Mouse (Mus musculus) bone marrow, adult 2 months (tissue): ENCODE results near the gene Cwf19l1. TPM values are rescaled to one million over a fixed set of nuclear protein-coding genes. Genes with fewer than 3 reads are reported as not detected.

Experiments used
- H3K27ac ChIP-seq: fragments of 200-500 bp; 2 replicates; pipeline ENCODE4 v1.5.1; 2012; ENCODE audit warnings: low read depth, mild to moderate bottlenecking, control low read depth, inconsistent platforms, low read length; ENCODE audit not compliant: control insufficient read depth, poor library complexity, insufficient read depth
- H3K4me1 ChIP-seq: fragments of 200-500 bp; 2 replicates; pipeline ENCODE4 v1.6.1; 2011; ENCODE audit warnings: low read length; ENCODE audit not compliant: control insufficient read depth, insufficient read depth
- H3K4me3 ChIP-seq: fragments of 200-500 bp; replicated peaks from 2 replicates; pipeline ENCODE3; 2011; ENCODE audit warnings: mild to moderate bottlenecking, low read depth, low read length, control low read depth; ENCODE audit not compliant: control insufficient read depth
- CTCF ChIP-seq: fragments of 200-500 bp; IDR thresholded peaks from 2 replicates; pipeline ENCODE4 v1.5.1; 2011; ENCODE audit warnings: low read length, control low read depth; ENCODE audit not compliant: control insufficient read depth, insufficient read depth
- POLR2A ChIP-seq: fragments of 200-500 bp; IDR thresholded peaks from 2 replicates; pipeline ENCODE4 v1.6.1; 2011; ENCODE audit warnings: low read depth, mild to moderate bottlenecking, control low read depth, low read length, borderline replicate concordance; ENCODE audit not compliant: control insufficient read depth
- WGBS: fragments of 180-500 bp; shearing (Covaris S2); methylation state at CpG from one replicate; pipeline ENCODE4 v1.1.7; 2018; 5-methylcytosine and 5-hydroxymethylcytosine counted together
- polyA plus RNA-seq: library from polyadenylated mRNA; stranded (reverse); fragments of >200 nt; gene quantifications from 2 replicates; pipeline ENCODE4 v1.2.4, GENCODE M21; 2011; ENCODE audit warnings: low replicate concordance; ENCODE audit not compliant: missing spikeins, insufficient read depth, insufficient read length

The Cwf19l1 gene
- polyA plus RNA-seq, 1 experiment = 22.6 TPM

GRCm38 (mm10) chr19:44077024-44077423, 58.7 kb downstream of the Cwf19l1 start:
- H3K4me1 ChIP-seq = no peaks in the 10 kb centered on the region
- WGBS = 75% methylated on average over 4 of the region's 4 CpGs
- no peak for TF ChIP-seq POLR2A
- no peak for TF ChIP-seq CTCF
- H3K4me3 ChIP-seq = no peak overlapping the region
- H3K27ac ChIP-seq = no peak overlapping the region

GRCm38 (mm10) chr19:44076457-44076856, 59.2 kb downstream of the Cwf19l1 start:
- TF ChIP-seq POLR2A (no peak), CTCF (no peak)
- H3K27ac ChIP-seq = no peak overlapping the region
- WGBS = 92% methylated on average over 9 of the region's 9 CpGs
- H3K4me3 ChIP-seq = no peak overlapping the region
- no peaks in the 10 kb centered on the region for H3K4me1 ChIP-seq

GRCm38 (mm10) chr19:44074986-44075385, 60.7 kb downstream of the Cwf19l1 start:
- H3K27ac ChIP-seq = no peak overlapping the region
- 81% methylated on average over 11 of the region's 11 CpGs for WGBS

GRCm38 (mm10) chr19:44071166-44071565, 64.5 kb downstream of the Cwf19l1 start:
- TF ChIP-seq POLR2A (no peak), CTCF (no peak)
- Histone ChIP-seq H3K4me3 (no peak overlapping the region), H3K27ac (no peak overlapping the region), H3K4me1 (peaks cover 1% of the 10 kb centered on the region)
- 87% methylated on average over 5 of the region's 5 CpGs for WGBS

More at GRCm38 (mm10) chr19:44074986-44075385, 60.7 kb downstream of the Cwf19l1 start:
- Histone ChIP-seq H3K4me3 (no peak overlapping the region), H3K4me1 (no peaks in the 10 kb centered on the region)
- no peak for TF ChIP-seq CTCF
- TF ChIP-seq POLR2A = no peak

GRCm38 (mm10) chr19:44069914-44070232, 65.8 kb downstream of the Cwf19l1 start:
- H3K4me3 ChIP-seq = peak overlapping the region; percentile 94
- peaks cover 2% of the 10 kb centered on the region for H3K4me1 ChIP-seq
- peak overlapping the region; percentile 95 for H3K27ac ChIP-seq
- 7% methylated on average over 4 of the region's 4 CpGs for WGBS
- TF ChIP-seq CTCF = no peak
- no peak for TF ChIP-seq POLR2A

DNA sequence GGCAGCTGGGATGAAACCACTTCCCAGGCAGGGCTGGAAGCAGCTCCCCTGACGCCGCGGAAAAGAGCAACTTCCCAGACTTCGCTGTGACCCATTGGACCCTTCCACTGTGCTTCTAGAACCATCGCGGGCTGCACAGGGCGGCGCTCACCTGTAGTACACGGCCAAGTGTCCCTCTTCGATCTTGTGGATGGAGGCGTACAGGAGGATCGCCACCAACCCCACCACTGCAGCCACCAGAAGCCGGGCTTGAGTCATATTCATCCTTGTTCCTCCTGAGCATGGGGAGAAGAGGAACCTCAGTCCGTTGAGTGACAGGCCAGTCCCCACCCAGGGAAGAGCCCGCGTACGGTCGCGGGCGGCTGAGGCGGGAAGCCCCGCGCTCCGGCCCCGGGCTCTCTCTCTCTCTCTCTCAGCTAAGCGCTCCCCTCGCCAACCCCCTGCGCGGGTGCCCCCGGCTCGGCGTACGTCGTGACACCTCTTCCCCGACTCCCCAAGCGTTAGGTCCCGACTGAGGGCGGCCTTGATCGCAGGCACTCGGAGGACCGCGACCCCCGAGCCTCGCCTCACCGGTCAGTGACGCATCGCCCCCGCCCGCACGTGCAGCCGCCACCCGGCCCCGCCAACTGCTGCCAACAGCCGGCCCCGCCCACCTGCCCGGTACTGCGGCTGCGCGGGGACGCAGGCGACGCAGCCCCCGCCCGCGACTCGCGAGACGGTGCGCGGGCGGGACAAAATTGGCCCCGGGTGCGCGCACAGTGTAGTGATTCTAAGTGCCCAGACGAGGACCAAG, 66.4 kb downstream of the Cwf19l1 start, which contains the start of gene Erlin1:
TSS of gene Erlin1 (minus strand) at position 665 of the 793 bp plus-strand sequence.
- Histone ChIP-seq H3K27ac (peak within 1 kb of the TSS; percentile 95), H3K4me3 (peak within 1 kb of the TSS; percentile 94), H3K4me1 (peaks cover 2% of the 10 kb centered on the region)
- TF ChIP-seq CTCF = no peak
- peak; percentile 30; the same call in 1 of the 2 replicates for TF ChIP-seq POLR2A
- under 1% methylated on average over 75 of the region's 75 CpGs for WGBS

DNA sequence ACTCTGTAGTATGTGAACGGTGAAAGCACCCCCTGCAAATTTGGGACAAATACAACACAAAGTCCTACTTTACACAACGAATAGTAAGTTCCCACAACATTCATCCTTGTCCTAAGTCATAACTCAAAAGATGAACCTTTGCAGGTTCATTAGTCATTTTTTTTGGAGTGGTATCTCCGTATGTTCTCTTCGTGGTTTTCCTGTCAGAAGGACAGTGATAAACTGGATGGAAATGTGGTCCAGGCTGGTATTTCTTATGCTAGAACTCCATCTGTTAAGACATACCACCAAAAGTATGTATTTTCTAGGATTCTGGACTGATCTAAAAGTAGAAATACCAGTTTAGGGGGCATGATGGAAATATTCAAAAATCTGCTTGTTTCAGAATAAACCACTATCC, 67.4 kb downstream of the Cwf19l1 start:
- 34% methylated on average over 4 of the region's 4 CpGs for WGBS
- Histone ChIP-seq H3K4me1 (peaks cover 2% of the 10 kb centered on the region), H3K27ac (no peak overlapping the region), H3K4me3 (no peak overlapping the region)
- no peak for TF ChIP-seq CTCF

DNA sequence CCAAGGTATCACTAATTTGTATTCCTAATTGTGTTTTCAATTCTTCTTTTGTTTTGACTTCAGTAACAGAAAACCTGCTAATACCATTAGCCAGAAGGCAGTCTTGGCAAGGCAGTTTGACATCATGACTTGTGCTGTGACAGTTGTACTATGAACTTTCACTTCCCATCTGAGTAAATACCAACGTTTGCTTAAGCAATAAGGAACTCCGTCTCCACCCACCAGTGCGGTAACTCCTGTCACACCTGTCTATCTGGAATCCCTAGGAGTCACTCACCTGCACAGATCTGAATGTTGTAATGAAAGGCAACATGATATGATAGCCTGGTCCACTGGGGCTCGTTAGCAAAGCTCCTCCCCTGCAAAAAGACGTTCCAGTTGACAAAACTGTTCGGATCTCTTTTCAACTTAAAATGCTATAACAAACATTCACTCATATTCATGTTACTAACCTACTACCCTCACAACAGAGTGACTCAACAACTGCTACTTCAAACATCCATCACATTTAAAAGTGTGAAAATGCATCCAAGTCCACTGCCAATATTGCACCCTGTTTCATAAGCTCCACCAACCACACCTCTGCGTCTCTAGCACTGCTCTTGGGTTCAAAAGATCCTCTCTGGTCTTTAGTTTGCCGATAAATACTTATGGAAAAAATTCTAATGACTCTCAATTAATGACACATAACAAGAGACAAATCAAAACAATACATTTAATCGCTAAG, 68.2 kb downstream of the Cwf19l1 start:
- H3K27ac ChIP-seq = no peak overlapping the region
- TF ChIP-seq POLR2A (no peak), CTCF (no peak)
- H3K4me3 ChIP-seq = peak overlapping the region; percentile 21
- H3K4me1 ChIP-seq = peaks cover 2% of the 10 kb centered on the region
- 43% methylated on average over 9 of the region's 9 CpGs for WGBS
